Mouse (Mus musculus) frontal cortex, postnatal 10 days (tissue): ENCODE results near the gene Sept12.

Experiments used
- DNase-seq, 2 experiments: peaks; one replicate each; pipeline ENCODE4 v3.0.0; 2022; ENCODE audit warnings: low spot score in 2 of 2, mixed read lengths in 1 of 2

The Sept12 gene

DNA sequence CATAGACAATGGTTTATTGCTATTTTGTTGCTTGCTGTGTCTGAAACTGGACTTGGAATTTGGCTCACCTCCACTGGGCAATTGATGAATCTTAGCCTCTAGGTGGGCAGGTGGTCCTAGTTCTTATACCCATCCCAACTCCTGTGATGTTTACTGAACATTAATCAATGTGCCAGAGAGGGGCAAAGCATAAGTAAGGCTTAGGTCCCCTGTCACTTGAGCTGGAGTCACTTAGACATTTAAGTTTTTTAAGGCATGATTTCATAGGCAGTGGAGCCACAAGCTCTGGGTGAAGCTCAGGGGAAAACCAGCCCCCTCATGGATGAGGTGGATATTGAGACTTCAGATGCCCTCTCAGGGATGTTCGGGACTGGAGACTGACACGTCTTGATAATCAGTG is 59.2 kb downstream of the Sept12 start, which contains the start of gene Nudt16l1:
Gene Nudt16l1 (plus strand): TSS at position 301 of the 400 bp plus-strand sequence.
- no peak for DNase-seq

DNA sequence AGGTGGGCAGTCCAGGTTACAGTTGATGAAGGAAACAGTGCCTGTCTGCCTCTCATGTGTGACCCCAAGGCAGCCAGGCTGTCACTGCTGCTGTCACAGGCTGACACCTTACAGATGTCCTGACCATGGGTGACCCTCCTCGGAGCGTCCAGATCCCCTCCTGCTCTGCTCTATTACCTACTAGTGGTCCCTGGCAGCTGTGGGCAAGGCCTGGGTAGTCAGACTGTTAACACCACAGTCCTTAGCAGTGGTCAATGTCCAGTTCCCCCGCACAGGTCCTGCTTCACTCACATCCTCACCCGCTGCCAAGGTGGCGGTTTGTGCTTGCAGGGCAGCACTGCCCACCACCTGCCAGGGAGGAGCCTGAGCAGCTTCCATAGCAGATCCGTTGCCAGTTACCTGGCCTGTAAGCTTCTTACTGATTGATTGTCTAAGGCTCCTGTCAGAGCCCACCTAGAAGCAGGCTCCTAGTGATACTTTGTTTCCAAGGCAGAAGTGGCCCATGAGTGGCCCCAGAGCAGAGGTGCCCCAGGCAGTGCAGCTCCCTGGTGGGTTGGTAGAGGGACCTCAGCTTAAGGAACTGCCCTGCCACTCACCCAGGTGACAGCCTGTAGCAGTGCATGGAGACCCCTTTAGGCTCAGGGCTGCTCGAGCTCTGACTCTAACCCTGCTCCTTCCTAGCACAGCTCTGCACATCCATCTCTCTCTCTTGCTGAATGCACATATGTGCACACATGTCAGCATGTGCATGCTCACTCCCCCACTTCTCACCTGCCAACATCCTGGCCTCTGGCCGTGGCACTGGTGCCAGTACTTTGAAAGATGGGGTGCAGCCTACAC is 60.1 kb downstream of the Sept12 start:
- DNase-seq = no peak
